Mouse (Mus musculus) left cerebral cortex, postnatal 14 days (tissue): Measurements from ENCODE around the gene Mrap2. TPM values are rescaled to one million over a fixed set of nuclear protein-coding genes. Genes with fewer than 3 reads are reported as not detected.

Source experiments
- DNase-seq, 2 experiments: peaks; one replicate each; pipeline ENCODE4 v3.0.0; 2021 to 2022; ENCODE audit warnings: low spot score in 2 of 2, mixed read lengths in 1 of 2
- intact Hi-C: fragments of 180-260 bp; cut with DNase I; formaldehyde crosslinking; loops from one replicate; pipeline ENCODE4 v1.15.1; 2025
- total RNA-seq, 2 experiments: library from RNA; stranded (reverse); gene quantifications; 2 replicates each; pipeline ENCODE4 v1.2.3; 2021

The Mrap2 gene
- total RNA-seq, 2 experiments from 2014 or later = 3.3 to 4.7 TPM

DNA sequence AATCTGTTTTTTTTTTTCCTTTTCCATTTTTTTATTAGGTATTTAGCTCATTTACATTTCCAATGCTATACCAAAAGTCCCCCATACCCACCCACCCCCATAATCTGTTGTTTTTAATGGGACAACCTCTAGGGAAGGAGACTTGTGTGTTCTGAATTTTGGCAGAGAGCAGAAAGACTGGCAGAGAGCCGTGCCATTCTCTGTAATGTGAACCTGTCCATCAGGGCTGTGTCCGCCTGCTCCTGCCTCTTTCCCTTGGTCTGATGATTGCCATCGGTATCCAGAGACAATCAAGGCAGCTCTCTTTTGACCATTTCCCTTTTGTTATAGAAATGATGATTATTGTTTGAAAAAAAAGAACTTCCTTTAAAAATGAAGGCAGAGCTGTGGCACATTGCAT, 26.8 kb downstream of the Mrap2 start:
- intact Hi-C loops = no loop called here
- no peak for DNase-seq

DNA sequence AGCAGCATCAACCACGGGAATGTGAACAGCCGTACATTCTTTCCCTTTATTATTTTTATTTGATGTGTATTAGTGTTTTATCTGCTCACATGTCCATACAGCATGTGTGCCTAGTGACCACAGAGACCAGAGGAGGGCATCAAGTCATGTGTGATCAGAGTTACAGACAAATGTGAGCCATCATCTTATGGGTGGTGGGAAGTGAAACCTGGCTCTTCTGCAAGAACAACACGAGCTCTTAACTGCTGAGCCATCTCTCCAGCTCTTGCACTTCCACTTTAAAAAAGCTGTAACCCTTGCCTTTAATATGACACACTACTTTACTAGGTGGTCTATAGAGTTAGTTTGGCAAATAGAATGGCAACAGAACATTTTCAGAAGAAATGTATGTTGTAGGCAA, 27.4 kb downstream of the Mrap2 start:
- intact Hi-C loops = no loop called here

DNA sequence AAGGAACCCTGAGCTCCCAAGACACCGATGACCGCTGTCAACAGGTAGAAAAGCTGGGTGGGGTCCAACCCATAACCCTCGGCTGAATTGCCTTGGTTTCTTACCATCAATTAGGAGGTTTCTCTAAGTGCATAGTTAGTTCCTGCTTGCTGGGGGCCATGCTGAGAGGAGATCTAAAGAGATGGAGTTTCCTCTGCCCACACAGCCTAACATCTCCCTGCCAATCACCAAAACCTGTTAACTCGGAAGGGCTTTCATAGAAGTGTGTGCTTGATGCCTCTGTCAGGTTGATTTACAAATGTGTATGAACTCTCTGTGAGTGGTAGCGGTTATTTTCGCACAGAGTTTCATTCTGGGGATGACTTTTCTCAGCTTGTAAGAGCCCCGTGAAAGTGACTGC, 34.4 kb downstream of the Mrap2 start:
- intact Hi-C loops = no loop called here
- no peak for DNase-seq

More for the DNA sequence above, 27.4 kb downstream of the Mrap2 start:
- no peak for DNase-seq

DNA sequence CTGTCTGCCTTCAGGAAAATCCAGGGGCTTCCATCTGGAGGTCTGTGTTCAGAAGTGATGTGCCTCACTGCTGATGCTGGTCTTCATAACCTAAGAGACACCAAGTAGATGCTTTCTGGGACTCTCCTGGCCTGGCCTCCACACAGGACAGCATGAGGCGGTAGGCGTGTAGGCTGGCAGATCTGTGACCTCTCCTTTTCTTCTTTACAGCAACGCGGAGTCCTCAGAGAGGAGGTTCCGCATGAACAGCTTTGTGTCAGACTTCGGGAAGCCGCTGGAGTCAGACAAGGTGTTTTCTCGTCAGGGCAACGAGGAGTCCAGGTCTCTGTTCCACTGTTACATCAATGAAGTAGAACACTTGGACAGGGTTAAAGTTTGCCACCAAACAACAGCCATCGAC, 38.1 kb downstream of the Mrap2 start:
- intact Hi-C loops = no loop called here
- DNase-seq = no peak

DNA sequence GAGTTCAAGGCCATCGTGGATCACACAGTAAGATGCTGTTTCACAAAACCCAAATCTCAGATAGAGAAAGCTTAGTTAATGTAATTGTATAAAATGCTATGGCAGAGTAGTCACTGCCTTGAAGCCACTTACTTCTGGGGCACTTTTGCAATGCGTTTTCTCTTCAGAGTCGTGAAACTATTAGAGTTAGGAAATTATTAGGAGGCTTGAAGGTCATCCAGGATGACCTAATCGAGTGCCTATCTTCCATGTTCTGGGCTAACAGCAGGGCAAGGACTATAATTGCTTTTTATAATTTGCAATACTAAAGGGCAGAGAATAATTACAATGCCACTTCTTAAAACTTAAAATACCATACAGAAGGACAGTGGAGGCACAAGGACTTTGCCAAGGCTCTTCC, 43.2 kb downstream of the Mrap2 start:
- intact Hi-C loops = no loop called here
- no peak for DNase-seq

DNA sequence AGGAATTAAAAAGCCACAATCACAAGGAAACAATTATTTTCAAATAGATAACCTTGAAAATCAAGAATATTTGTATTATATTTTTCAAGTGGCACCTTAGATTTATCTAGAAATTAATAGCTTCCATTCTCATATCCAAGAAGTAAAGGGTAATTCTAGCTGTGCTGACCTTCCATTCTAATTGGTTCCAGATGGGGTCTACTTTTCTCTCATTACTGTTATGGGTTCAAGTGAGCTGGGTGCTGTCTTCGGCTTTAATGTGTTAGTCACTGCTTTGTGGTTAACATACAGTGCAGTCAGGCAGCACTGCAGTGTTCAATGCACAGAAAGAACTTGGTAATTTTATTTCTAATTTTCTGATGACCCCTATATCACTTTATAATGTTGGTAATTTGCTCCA, 49.6 kb downstream of the Mrap2 start:
- no peak for DNase-seq
- intact Hi-C loops = no loop called here

DNA sequence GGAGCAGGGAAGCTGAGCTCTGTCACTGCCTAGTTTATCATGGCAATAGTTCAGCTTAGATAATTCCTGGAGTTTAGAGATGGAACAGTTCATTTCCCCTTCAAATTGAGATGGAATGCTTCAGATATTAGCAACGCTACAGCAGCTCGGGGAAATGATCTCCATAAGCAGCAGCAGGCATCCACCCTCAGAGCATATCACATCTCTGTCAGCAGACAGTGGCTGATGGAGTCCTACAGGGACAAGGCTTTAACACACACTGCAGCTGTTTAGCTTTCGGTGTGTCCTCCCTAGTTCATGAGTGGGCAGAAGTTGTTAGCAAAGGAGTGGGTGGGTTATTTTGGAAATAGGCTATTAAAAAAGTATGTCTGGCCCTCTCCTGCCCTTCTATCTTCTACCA, 53.2 kb downstream of the Mrap2 start:
- intact Hi-C loops = no loop called here

DNA sequence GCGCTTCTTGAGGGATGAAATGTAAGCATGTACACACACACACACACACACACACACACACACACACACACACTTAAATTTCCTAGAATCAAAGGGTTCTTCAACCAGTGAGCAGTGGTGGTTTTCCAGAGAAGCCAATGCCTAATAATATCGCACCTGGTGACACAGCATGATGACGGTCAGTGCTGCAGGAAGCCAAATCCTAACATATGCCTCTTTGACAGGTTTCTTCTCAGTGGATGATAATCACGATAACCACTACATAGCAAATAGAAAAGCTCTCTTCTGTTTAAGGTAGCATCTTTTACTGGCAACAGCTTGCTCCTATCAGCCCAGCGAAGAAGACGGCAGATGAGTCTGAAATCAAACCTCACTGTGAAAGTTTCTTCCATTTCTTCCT, 53.9 kb downstream of the Mrap2 start:
- intact Hi-C loops = no loop called here
- DNase-seq = no peak

More for the DNA sequence above, 53.2 kb downstream of the Mrap2 start:
- no peak for DNase-seq

DNA sequence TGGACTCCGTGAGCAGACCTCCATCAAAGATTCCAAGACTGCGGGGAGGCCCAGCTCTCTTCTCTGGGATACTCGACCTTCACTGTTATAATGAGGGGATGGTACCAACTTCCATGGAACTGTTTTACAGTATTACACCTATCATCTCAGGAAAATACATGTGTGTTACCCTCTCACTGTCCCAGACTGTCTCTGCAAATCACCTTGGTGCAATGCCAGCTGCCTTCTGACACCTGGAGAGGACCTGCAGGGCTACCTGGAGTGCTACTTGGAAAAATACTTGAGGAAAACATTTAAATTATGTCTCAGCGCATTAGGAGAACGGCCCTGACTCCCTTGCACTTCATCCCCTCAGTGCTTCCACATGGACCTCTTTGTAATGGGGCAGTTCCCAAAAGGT, 56.3 kb downstream of the Mrap2 start:
- intact Hi-C loops = loop anchor here (10.0 kb wide), 1 partner anchor 146 kb away; no protein-coding TSS in a partner anchor
- DNase-seq = no peak

DNA sequence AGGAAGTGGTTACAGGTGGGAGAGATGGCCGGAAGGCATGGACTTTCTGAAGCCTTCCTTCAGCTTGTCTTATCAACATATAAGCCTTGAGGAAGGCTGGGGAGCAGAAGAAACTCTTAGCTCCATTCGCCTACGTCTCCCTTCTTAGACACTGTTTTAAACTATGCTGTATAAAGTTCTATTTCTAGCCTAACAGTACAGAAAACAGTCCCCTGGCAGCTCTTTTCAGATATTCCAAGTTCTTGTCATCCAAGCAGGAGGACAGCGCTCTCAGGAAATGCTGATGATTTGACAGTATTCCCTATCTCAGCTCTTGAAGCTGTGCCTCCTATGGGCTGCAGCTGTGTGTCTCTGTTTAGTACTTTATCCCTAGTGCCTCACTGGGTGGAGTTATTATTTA, 56.8 kb downstream of the Mrap2 start:
- intact Hi-C loops = loop anchor here (10.0 kb wide), 1 partner anchor 146 kb away; no protein-coding TSS in a partner anchor
- peak in 1 of 2 experiments; percentile 22 for DNase-seq

DNA sequence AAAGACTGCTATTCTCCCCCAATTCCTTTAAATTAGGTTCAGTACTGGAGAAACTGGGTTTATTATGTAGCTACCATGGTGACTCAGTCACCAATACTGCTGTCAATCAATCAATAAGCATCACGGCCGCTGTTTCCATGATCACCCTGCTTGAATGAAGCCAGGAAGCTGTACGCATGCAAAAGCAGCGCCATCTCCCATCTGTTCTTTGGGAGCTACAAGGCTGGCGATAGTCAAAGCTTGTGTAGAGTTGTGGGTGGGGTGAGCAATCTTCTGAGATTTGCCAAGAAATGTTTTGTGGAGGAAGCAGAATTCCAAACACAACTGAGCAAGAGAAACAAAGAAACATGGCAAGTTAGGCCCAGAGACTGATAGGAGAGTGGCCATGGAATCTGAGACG, 58.3 kb downstream of the Mrap2 start:
- DNase-seq = peak; percentile 25 to 43
- intact Hi-C loops = loop anchor here (10.0 kb wide), 1 partner anchor 148 kb away; no protein-coding TSS in a partner anchor

DNA sequence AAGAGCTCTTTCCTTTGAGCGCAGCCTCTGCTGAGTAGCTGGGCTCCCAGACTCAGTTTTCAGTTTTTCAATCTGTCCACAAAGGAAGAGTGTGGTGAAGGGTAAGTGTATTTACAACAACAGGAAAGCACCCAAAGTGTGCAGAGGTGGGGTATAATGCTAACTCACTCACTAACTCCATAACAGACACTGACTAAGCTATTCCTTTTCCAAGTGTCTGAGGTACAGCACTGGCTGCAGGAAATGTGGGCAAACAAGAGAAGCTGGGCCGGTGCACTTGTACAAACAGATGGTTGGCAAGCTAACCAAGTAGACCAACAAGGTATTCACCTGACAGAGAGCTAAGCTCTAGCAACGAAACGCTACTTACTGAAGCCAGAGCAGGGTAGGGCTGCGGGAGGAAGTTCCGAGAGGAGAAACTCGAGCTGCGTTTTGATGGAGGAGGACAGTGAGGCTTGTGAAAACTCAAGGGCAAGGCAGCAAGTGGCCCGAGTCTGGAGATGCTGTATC, 66.8 kb downstream of the Mrap2 start:
- DNase-seq = no peak
- intact Hi-C loops = no loop called here

DNA sequence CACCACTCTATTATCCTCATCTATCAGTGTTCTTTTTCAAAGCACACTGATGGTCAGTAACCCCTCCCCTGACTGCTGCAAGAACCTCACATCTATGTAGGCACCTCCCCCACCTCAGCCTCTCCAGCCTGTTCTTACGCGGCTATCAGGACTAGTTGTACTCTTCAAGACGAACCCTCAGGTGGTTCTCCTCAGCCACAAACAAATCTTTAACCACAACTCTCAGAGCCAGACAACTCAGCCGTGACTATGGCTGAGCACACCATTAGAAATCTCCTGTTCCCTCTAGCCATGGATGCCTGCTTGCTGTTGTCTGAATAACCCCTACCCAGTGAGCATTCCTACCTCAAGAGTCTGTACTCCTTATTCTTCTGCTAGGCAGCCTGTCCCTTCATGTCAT, 69.1 kb downstream of the Mrap2 start:
- intact Hi-C loops = no loop called here
- DNase-seq = no peak

Other genes with a start within 250 kb of the Mrap2 start
- 1 to 10 TPM; 4.2 to 7.5 TPM for gene Ripply2, start 128.8 kb upstream of the Mrap2 start, total RNA-seq
- gene Cyb5r4, start 122.3 kb upstream of the Mrap2 start, total RNA-seq = 10 to 100 TPM; 28.1 to 34.7 TPM
- gene Cep162, start 111.2 kb downstream of the Mrap2 start, total RNA-seq = 1 to 10 TPM; 6.4 to 7.7 TPM